Mouse (Mus musculus) cerebellum, adult 18-20 months (tissue): ENCODE data around the gene Prss27.
A peak's percentile ranks its signal among the peaks of the same experiment; 100 is the strongest.
"Not testable (repeated sequence)": the region's sequence is repeated elsewhere in the genome, so short reads cannot be mapped to it uniquely, and the experiment has no call there.

ENCODE experiments used
- DNase-seq, 2 experiments: peaks; one replicate each; pipeline ENCODE4 v3.0.0; 2021

Prss27 gene

GRCm38 (mm10) chr17:24035087-24035486 lies 2.9 kb upstream of the Prss27 start:
- DNase-seq = no peak

GRCm38 (mm10) chr17:24036954-24037353 lies 990 bp upstream of the Prss27 start:
- DNase-seq = no peak

GRCm38 (mm10) chr17:24037360-24037759 lies 584 bp upstream of the Prss27 start:
- no peak for DNase-seq

- DNase-seq = no peak
Measured at GRCm38 (mm10) chr17:24044482-24044881, 6.5 kb downstream of the Prss27 start.

GRCm38 (mm10) chr17:24045608-24046007 lies 7.7 kb downstream of the Prss27 start:
- no peak for DNase-seq

- no peak for DNase-seq
Measured at GRCm38 (mm10) chr17:24046026-24046425, 8.1 kb downstream of the Prss27 start.

GRCm38 (mm10) chr17:24048053-24048452 lies 10.1 kb downstream of the Prss27 start:
- DNase-seq = no peak

GRCm38 (mm10) chr17:24049008-24049407 lies 11.1 kb downstream of the Prss27 start:
- no peak for DNase-seq

GRCm38 (mm10) chr17:24056636-24057625 lies 19.0 kb downstream of the Prss27 start:
- no peak for DNase-seq

GRCm38 (mm10) chr17:24057730-24058245 lies 19.8 kb downstream of the Prss27 start:
- DNase-seq = no peak

- no peak for DNase-seq
Measured at GRCm38 (mm10) chr17:24062459-24063155, 24.7 kb downstream of the Prss27 start.

- DNase-seq = peak; percentile 30 to 46
Measured at GRCm38 (mm10) chr17:24068271-24068670, 30.3 kb downstream of the Prss27 start.

- no peak for DNase-seq
Measured at GRCm38 (mm10) chr17:24069531-24069930, 31.6 kb downstream of the Prss27 start.

GRCm38 (mm10) chr17:24072919-24073696 lies 35.2 kb downstream of the Prss27 start, which contains the start of gene Kctd5:
Gene Kctd5 (minus strand): TSS chr17:24073485.
- peak; percentile 90 to 95 for DNase-seq

GRCm38 (mm10) chr17:24077101-24077500 lies 39.2 kb downstream of the Prss27 start:
- no peak for DNase-seq

- DNase-seq = no peak
Measured at GRCm38 (mm10) chr17:24084593-24084992, 46.6 kb downstream of the Prss27 start.

GRCm38 (mm10) chr17:24086399-24086798 lies 48.5 kb downstream of the Prss27 start:
- not testable (repeated sequence) for DNase-seq

GRCm38 (mm10) chr17:24090575-24090974 lies 52.6 kb downstream of the Prss27 start:
- DNase-seq = no peak
